Mouse (Mus musculus) layer of hippocampus, adult 2 months (tissue): ENCODE measurements at regions not wholly inside any gene's neighbourhood (a gene's known extent, or its start where the extent isn't known, plus 50 kb on each side); places are given as distances from the start of the nearest gene placed in this dataset.
A peak's percentile ranks its signal among the peaks of the same experiment; 100 is the strongest.

Experiments used
- DNase-seq, 2 experiments: peaks; one replicate each; pipeline ENCODE4 v3.0.0; 2022; ENCODE audit warnings: low spot score in 2 of 2
- H3K27ac ChIP-seq: fragments of 200-600 bp; 2 replicates; pipeline ENCODE4 v1.8.1; 2022
- H3K4me3 ChIP-seq: fragments of 200-600 bp; 2 replicates; pipeline ENCODE4 v1.8.1; 2022; ENCODE audit warnings: mild to moderate bottlenecking
- CTCF ChIP-seq: fragments of 200-600 bp; conservative IDR thresholded peaks from 2 replicates; pipeline ENCODE4 v1.8.1; 2022; ENCODE audit warnings: antibody characterized with exemption, mild to moderate bottlenecking, moderate library complexity

DNA sequence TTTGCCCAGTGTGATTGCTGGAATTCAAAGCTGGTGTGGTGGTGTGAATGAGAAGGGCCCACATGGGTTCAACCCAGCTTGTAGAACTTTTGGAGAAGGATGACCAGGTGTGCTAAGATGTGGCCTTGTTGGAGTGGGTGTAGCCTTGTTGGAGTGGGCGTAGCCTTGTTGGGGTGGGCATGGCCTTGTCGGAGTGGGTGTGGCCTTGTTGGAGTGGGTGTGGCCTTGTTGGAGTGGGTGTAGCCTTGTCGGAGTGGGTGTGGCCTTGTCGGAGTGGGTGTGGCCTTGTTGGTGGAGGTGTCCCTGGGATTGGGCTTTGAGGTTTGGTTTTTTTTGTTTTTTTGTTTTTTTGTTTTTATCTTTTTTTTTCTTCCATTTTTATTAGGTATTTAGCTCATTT, 55.6 kb upstream of the Fam13c start:
- no peak for DNase-seq
- H3K4me3 ChIP-seq, result no peak overlapping the region
- H3K27ac ChIP-seq, result no peak overlapping the region
- TF ChIP-seq CTCF, result no peak

GRCm38 (mm10) chr10:70387729-70388128, 52.6 kb upstream of the Fam13c start:
- Histone ChIP-seq H3K4me3 (no peak overlapping the region), H3K27ac (no peak overlapping the region)
- DNase-seq, result no peak
- TF ChIP-seq CTCF, result peak; percentile 50
